Mouse (Mus musculus) thymus, postnatal 10 days (tissue): ENCODE results near the gene Tlcd2.
A peak's percentile ranks its signal among the peaks of the same experiment; 100 is the strongest.

ENCODE experiments used
- DNase-seq, 2 experiments: peaks; one replicate each; pipeline ENCODE4 v3.0.0; 2021; ENCODE audit warnings: low spot score in 2 of 2

Gene Tlcd2

GRCm38 (mm10) chr11:75466731-75467505 is 5.4 kb downstream of the Tlcd2 start:
- DNase-seq = no peak

- DNase-seq = no peak
Observed at GRCm38 (mm10) chr11:75467512-75468215, 6.1 kb downstream of the Tlcd2 start.

- DNase-seq = no peak
Observed at GRCm38 (mm10) chr11:75468410-75468809, 6.9 kb downstream of the Tlcd2 start.

GRCm38 (mm10) chr11:75469261-75469660 is 7.7 kb downstream of the Tlcd2 start:
- DNase-seq = no peak

GRCm38 (mm10) chr11:75470675-75471074 is 9.2 kb downstream of the Tlcd2 start:
- no peak for DNase-seq

GRCm38 (mm10) chr11:75472469-75473081 is 11.1 kb downstream of the Tlcd2 start:
- DNase-seq = no peak

- no peak for DNase-seq
Observed at GRCm38 (mm10) chr11:75473376-75473775, 11.9 kb downstream of the Tlcd2 start.

GRCm38 (mm10) chr11:75486192-75486591 is 24.7 kb downstream of the Tlcd2 start:
- no peak for DNase-seq

GRCm38 (mm10) chr11:75486601-75487285 is 25.2 kb downstream of the Tlcd2 start, which contains the start of gene Prpf8:
Prpf8 (plus strand) TSS chr11:75486816.
- DNase-seq = peak; percentile 94 to 95

- no peak for DNase-seq
Observed at GRCm38 (mm10) chr11:75487496-75487895, 26.0 kb downstream of the Tlcd2 start.

GRCm38 (mm10) chr11:75494296-75495049 is 33.0 kb downstream of the Tlcd2 start:
- no peak for DNase-seq

- no peak for DNase-seq
Observed at GRCm38 (mm10) chr11:75498126-75498525, 36.6 kb downstream of the Tlcd2 start.

GRCm38 (mm10) chr11:75508162-75508561 is 46.6 kb downstream of the Tlcd2 start:
- DNase-seq = no peak

GRCm38 (mm10) chr11:75508904-75509303 is 47.4 kb downstream of the Tlcd2 start:
- no peak for DNase-seq

GRCm38 (mm10) chr11:75509741-75510626 is 48.5 kb downstream of the Tlcd2 start, which contains the start of gene Rilp:
Rilp (plus strand) TSS chr11:75510094.
- peak; percentile 20 to 63 for DNase-seq

GRCm38 (mm10) chr11:75510627-75510993 is 49.1 kb downstream of the Tlcd2 start:
- peak; percentile 84 to 96 for DNase-seq

GRCm38 (mm10) chr11:75511213-75511612 is 49.7 kb downstream of the Tlcd2 start:
- no peak for DNase-seq

- DNase-seq = no peak
Observed at GRCm38 (mm10) chr11:75512301-75513018, 50.9 kb downstream of the Tlcd2 start.

- no peak for DNase-seq
Observed at GRCm38 (mm10) chr11:75513336-75513735, 51.8 kb downstream of the Tlcd2 start, which contains the start of gene Scarf1. Scarf1 (plus strand) TSS chr11:75513540.
